Mouse (Mus musculus): ENCODE measurements around the gene Otol1.

- no peak for TF ChIP-seq EP300 (IDR thresholded peaks at IDR 0.05)
- no peak for TF ChIP-seq CTCF (IDR thresholded peaks at IDR 0.05)
Observed at GRCm38 (mm10) chr3:70001540-70001939, 5.9 kb upstream of the Otol1 start.
